Mouse (Mus musculus): Measurements from ENCODE around the gene Ndufs8. TPM values are rescaled to one million over a fixed set of nuclear protein-coding genes. Genes with fewer than 3 reads are reported as not detected.

The Ndufs8 gene
- polyA plus RNA-seq, 1 experiment from 2014 or later: 466 TPM

- WGBS: 6% methylated on average over 22 of the region's 22 CpGs
- peaks cover 9% of the 10 kb centered on the region for H3K4me1 ChIP-seq (ENCODE audit: control insufficient read depth, insufficient read depth, low read length)
- ATAC-seq (replicated peaks; ENCODE audit: extremely low read depth, insufficient read depth, low FRiP score): peak; percentile 31; the same call in 1 of the 2 replicates
- peak overlapping the region; percentile 98 for H3K4me2 ChIP-seq (ENCODE audit: low read depth, low read length)
- peak overlapping the region; percentile 79 for H3K9ac ChIP-seq (ENCODE audit: low read length)
- no peaks in the 10 kb centered on the region for H3K9me3 ChIP-seq (replicated peaks; ENCODE audit: control insufficient read depth, low read length)
- H3K36me3 ChIP-seq (ENCODE audit: control insufficient read depth, insufficient read depth): no peaks in the 10 kb centered on the region
- peak overlapping the region; percentile 73 for H3K4me3 ChIP-seq (ENCODE audit: low read length)
- H3K27me3 ChIP-seq (ENCODE audit: control insufficient read depth, insufficient read depth, low read length): no peaks in the 10 kb centered on the region
- H3K27ac ChIP-seq (ENCODE audit: low read length): peak overlapping the region; percentile 59
These were observed 23.6 kb upstream of the Ndufs8 start for GRCm38 (mm10) chr19:3935896-3936850.

- peak; percentile 81 for ATAC-seq (replicated peaks; ENCODE audit: extremely low read depth, insufficient read depth, low FRiP score)
- Histone ChIP-seq H3K4me2 (ENCODE audit: low read depth, low read length) (peak within 1 kb of the TSS; percentile 98), H3K27me3 (ENCODE audit: control insufficient read depth, insufficient read depth, low read length) (no peaks in the 10 kb centered on the region), H3K4me1 (ENCODE audit: control insufficient read depth, insufficient read depth, low read length) (peaks cover 14% of the 10 kb centered on the region), H3K9me3 (replicated peaks; ENCODE audit: control insufficient read depth, low read length) (no peaks in the 10 kb centered on the region), H3K36me3 (ENCODE audit: control insufficient read depth, insufficient read depth) (no peaks in the 10 kb centered on the region), H3K4me3 (ENCODE audit: low read length) (peak within 1 kb of the TSS; percentile 73), H3K9ac (ENCODE audit: low read length) (peak within 1 kb of the TSS; percentile 79), H3K27ac (ENCODE audit: low read length) (peak within 1 kb of the TSS; percentile 59)
- whole genome bisulfite sequencing: 6% methylated on average over 42 of the region's 42 CpGs
These were observed 22.7 kb upstream of the Ndufs8 start, which contains the start of gene Unc93b1 for GRCm38 (mm10) chr19:3935032-3935895. TSS of gene Unc93b1 (plus strand) at chr19:3935186.

GRCm38 (mm10) chr19:3931716-3932115 is 19.1 kb upstream of the Ndufs8 start:
- H3K4me1 ChIP-seq (ENCODE audit: control insufficient read depth, insufficient read depth, low read length): peaks cover 29% of the 10 kb centered on the region
- no peak for ATAC-seq (replicated peaks; ENCODE audit: extremely low read depth, insufficient read depth, low FRiP score)
- H3K27ac ChIP-seq (ENCODE audit: low read length): no peak overlapping the region
- no peaks in the 10 kb centered on the region for H3K36me3 ChIP-seq (ENCODE audit: control insufficient read depth, insufficient read depth)
- no peaks in the 10 kb centered on the region for H3K27me3 ChIP-seq (ENCODE audit: control insufficient read depth, insufficient read depth, low read length)
- H3K4me3 ChIP-seq (ENCODE audit: low read length): no peak overlapping the region
- 86% methylated on average over 9 of the region's 9 CpGs for WGBS
- H3K9me3 ChIP-seq (replicated peaks; ENCODE audit: control insufficient read depth, low read length): no peaks in the 10 kb centered on the region
- H3K4me2 ChIP-seq (ENCODE audit: low read depth, low read length): no peak overlapping the region
- H3K9ac ChIP-seq (ENCODE audit: low read length): no peak overlapping the region

- 59% methylated on average over 21 of the region's 21 CpGs for WGBS
- no peak overlapping the region for H3K9ac ChIP-seq (ENCODE audit: low read length)
These were observed 17.9 kb upstream of the Ndufs8 start for GRCm38 (mm10) chr19:3930262-3931057.

GRCm38 (mm10) chr19:3929211-3929941 is 16.8 kb upstream of the Ndufs8 start, which contains the start of gene Aldh3b1:
TSS of gene Aldh3b1 (minus strand) at chr19:3929808.
- H3K9ac ChIP-seq (ENCODE audit: low read length): no peak within 1 kb of the TSS

More at GRCm38 (mm10) chr19:3930262-3931057, 17.9 kb upstream of the Ndufs8 start:
- Histone ChIP-seq H3K9me3 (replicated peaks; ENCODE audit: control insufficient read depth, low read length) (no peaks in the 10 kb centered on the region), H3K27me3 (ENCODE audit: control insufficient read depth, insufficient read depth, low read length) (no peaks in the 10 kb centered on the region), H3K27ac (ENCODE audit: low read length) (peak overlapping the region; percentile 77), H3K36me3 (ENCODE audit: control insufficient read depth, insufficient read depth) (no peaks in the 10 kb centered on the region), H3K4me2 (ENCODE audit: low read depth, low read length) (peak overlapping the region; percentile 3; the same call in 1 of the 2 replicates), H3K4me3 (ENCODE audit: low read length) (no peak overlapping the region), H3K4me1 (ENCODE audit: control insufficient read depth, insufficient read depth, low read length) (peaks cover 23% of the 10 kb centered on the region)
- ATAC-seq (replicated peaks; ENCODE audit: extremely low read depth, insufficient read depth, low FRiP score): 0 out of 2 replicates have a peak, but pooled peaks have one; percentile 11

GRCm38 (mm10) chr19:3928779-3929178 is 16.2 kb upstream of the Ndufs8 start:
- Histone ChIP-seq H3K4me1 (ENCODE audit: control insufficient read depth, insufficient read depth, low read length) (peaks cover 22% of the 10 kb centered on the region), H3K9me3 (replicated peaks; ENCODE audit: control insufficient read depth, low read length) (no peaks in the 10 kb centered on the region), H3K4me2 (ENCODE audit: low read depth, low read length) (no peak overlapping the region), H3K4me3 (ENCODE audit: low read length) (no peak overlapping the region), H3K27me3 (ENCODE audit: control insufficient read depth, insufficient read depth, low read length) (no peaks in the 10 kb centered on the region), H3K27ac (ENCODE audit: low read length) (peak overlapping the region; percentile 77), H3K36me3 (ENCODE audit: control insufficient read depth, insufficient read depth) (no peaks in the 10 kb centered on the region), H3K9ac (ENCODE audit: low read length) (no peak overlapping the region)
- 78% methylated on average over 4 of the region's 4 CpGs for WGBS
- no peak for ATAC-seq (replicated peaks; ENCODE audit: extremely low read depth, insufficient read depth, low FRiP score)

More at GRCm38 (mm10) chr19:3929211-3929941, 16.8 kb upstream of the Ndufs8 start, which contains the start of gene Aldh3b1:
- Histone ChIP-seq H3K4me3 (ENCODE audit: low read length) (no peak within 1 kb of the TSS), H3K27ac (ENCODE audit: low read length) (peak within 1 kb of the TSS; percentile 77), H3K36me3 (ENCODE audit: control insufficient read depth, insufficient read depth) (no peaks in the 10 kb centered on the region), H3K4me1 (ENCODE audit: control insufficient read depth, insufficient read depth, low read length) (peaks cover 21% of the 10 kb centered on the region), H3K9me3 (replicated peaks; ENCODE audit: control insufficient read depth, low read length) (no peaks in the 10 kb centered on the region), H3K27me3 (ENCODE audit: control insufficient read depth, insufficient read depth, low read length) (no peaks in the 10 kb centered on the region), H3K4me2 (ENCODE audit: low read depth, low read length) (peak within 1 kb of the TSS; percentile 3; the same call in 1 of the 2 replicates)
- peak; percentile 66 for ATAC-seq (replicated peaks; ENCODE audit: extremely low read depth, insufficient read depth, low FRiP score)
- 29% methylated on average over 12 of the region's 12 CpGs for WGBS

GRCm38 (mm10) chr19:3927989-3928388 is 15.4 kb upstream of the Ndufs8 start:
- no peak overlapping the region for H3K4me2 ChIP-seq (ENCODE audit: low read depth, low read length)
- H3K4me1 ChIP-seq (ENCODE audit: control insufficient read depth, insufficient read depth, low read length): peaks cover 27% of the 10 kb centered on the region
- ATAC-seq (replicated peaks; ENCODE audit: extremely low read depth, insufficient read depth, low FRiP score): no peak
- H3K36me3 ChIP-seq (ENCODE audit: control insufficient read depth, insufficient read depth): no peaks in the 10 kb centered on the region
- H3K9me3 ChIP-seq (replicated peaks; ENCODE audit: control insufficient read depth, low read length): no peaks in the 10 kb centered on the region
- WGBS: 86% methylated on average over 4 of the region's 4 CpGs
- no peak overlapping the region for H3K9ac ChIP-seq (ENCODE audit: low read length)
- H3K4me3 ChIP-seq (ENCODE audit: low read length): no peak overlapping the region
- no peak overlapping the region for H3K27ac ChIP-seq (ENCODE audit: low read length)
- H3K27me3 ChIP-seq (ENCODE audit: control insufficient read depth, insufficient read depth, low read length): no peaks in the 10 kb centered on the region

- no peaks in the 10 kb centered on the region for H3K36me3 ChIP-seq (ENCODE audit: control insufficient read depth, insufficient read depth)
- WGBS: 58% methylated on average over 6 of the region's 6 CpGs
- ATAC-seq (replicated peaks; ENCODE audit: extremely low read depth, insufficient read depth, low FRiP score): no peak
- H3K4me3 ChIP-seq (ENCODE audit: low read length): no peak overlapping the region
- no peak overlapping the region for H3K4me2 ChIP-seq (ENCODE audit: low read depth, low read length)
- peaks cover 27% of the 10 kb centered on the region for H3K4me1 ChIP-seq (ENCODE audit: control insufficient read depth, insufficient read depth, low read length)
- no peaks in the 10 kb centered on the region for H3K27me3 ChIP-seq (ENCODE audit: control insufficient read depth, insufficient read depth, low read length)
- H3K9ac ChIP-seq (ENCODE audit: low read length): no peak overlapping the region
- no peaks in the 10 kb centered on the region for H3K9me3 ChIP-seq (replicated peaks; ENCODE audit: control insufficient read depth, low read length)
- no peak overlapping the region for H3K27ac ChIP-seq (ENCODE audit: low read length)
These were observed 14.1 kb upstream of the Ndufs8 start for GRCm38 (mm10) chr19:3926685-3927084.
